Mouse (Mus musculus) central nervous system, embryonic 18 days (tissue): Measurements from ENCODE around the gene Trip4. TPM values are rescaled to one million over a fixed set of nuclear protein-coding genes. Genes with fewer than 3 reads are reported as not detected.

Source experiments
- polyA plus RNA-seq: library from polyadenylated mRNA; depleted of rRNA; stranded (reverse); fragments of >200 nt; gene quantifications from 2 replicates; pipeline ENCODE4 v1.2.3, GENCODE M21; 2012; rRNA removed

Trip4 gene
- polyA plus RNA-seq: 22.6 and 25.4 TPM in 2 replicates

DNA sequence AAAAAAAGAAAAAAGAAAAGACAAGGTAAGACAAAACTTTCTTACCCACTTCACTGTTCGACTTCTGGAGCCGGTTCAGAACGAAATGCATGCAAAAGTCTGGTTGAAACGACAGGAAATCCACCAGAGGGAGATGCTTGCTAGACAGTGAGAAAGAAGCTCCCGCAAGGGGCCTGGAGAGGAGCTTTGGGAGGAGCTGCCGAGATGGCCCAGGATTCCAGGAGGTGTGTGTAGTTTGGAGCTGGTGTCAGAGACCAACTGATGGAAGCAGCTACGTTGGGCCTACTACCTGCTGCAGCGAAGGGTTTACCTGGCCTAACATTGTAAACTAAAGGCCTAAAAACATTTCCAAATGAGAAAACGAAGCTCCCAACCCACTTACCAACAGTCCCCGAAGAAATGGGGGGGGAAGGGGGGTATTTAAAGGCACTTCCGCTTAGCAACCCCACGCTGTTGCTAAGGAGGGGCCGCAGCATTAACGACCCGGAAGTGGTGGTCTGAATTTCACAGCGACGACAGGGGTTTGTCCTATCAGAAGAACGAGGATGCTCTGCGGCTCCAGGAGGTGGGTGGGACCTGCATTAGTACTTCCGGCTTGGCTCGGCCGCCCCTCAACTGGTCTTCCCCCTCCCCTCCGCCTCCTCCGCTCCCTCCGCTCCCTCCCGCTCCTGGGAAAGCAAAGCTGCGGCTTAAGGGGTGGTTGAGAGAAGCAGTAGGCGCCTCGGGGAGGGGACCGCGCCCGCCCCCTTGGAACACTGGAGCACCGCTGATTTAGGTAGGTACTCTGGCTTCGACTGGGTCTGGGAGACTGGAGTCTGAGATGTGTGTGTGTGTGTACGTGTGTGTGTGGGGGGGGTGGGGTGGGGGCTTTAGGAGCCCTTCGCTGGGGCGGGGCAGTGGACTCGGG, at the start of gene Trip4, which contains the start of gene Csnk1g1:
Trip4 (minus strand) TSS at position 401 of the 907 bp plus-strand sequence.
Csnk1g1 (plus strand) TSS at position 531 of the 907 bp plus-strand sequence.

DNA sequence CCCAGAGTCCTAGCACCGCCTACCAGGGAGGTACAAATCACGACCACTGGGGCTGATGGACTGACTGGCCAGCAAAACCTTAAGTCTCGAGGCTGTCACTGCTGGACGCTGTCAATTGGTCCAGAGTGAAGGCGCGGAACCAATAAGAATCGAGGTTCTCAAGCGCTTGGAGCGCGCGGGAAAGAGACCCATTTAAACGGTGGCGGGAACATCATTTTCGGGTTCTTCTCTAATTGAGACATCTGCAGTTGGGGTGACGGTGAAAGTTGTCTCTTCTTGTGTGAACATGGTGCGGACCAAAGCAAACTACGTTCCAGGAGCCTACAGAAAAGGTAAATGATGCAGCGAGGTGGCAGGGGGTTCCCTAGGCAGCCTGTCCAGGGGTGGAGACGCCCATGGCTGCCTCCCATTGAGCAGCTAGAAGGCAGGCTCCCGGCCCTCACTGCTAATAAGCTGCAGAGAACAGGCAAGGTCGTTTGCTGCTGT, 18.4 kb downstream of the Trip4 start, which contains the start of gene Pclaf:
Pclaf (plus strand) TSS at position 95 of the 486 bp plus-strand sequence.

DNA sequence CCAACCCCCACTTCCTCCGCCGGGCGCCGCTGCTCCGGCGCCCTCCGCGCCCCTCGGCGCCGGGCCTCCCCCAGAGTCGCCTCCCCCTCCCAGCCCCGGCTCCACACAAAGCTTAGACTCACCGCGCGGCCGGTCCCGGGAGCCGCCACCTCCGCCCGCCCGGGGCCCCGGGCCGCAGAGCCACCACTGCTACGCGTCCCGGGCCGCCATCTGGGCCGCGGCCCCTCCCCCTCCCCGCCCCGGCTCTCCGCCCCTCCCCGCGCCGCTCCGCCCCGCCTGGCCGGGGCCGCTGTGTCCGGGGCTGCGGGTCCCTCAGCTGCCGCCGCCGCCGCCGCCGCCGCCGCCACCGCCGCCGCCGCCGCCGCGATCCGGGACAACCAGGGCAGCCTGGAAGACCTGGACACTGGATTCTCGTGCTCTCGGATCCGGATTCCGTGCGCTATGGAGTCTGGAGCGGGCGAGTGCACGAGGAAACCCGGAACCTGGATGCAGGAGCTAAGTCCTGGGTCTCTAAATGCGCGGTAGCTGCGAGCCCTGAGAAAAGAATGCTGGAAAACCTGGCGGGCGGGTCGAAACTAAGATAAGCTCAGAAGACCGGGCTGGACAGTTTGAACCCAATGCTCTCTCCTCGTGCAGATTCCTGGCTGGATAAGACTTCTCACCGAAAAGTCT, 81.1 kb downstream of the Trip4 start, which contains the start of gene Zfp609:
Zfp609 (minus strand) TSS at position 221 of the 672 bp plus-strand sequence.

Other genes starting within 250 kb of the Trip4 start
- 228 and 229 TPM in 2 replicates for gene Oaz2, start 240.8 kb downstream of the Trip4 start, polyA plus RNA-seq
- gene Zfp609, start 81.2 kb downstream of the Trip4 start, polyA plus RNA-seq: 14.9 and 19.7 TPM in 2 replicates
- 16.1 and 17.6 TPM in 2 replicates for gene Pclaf, start 18.6 kb downstream of the Trip4 start, polyA plus RNA-seq
- 22.3 and 23.5 TPM in 2 replicates for gene Csnk1g1, start 130 bp upstream of the Trip4 start, polyA plus RNA-seq
- 360 and 417 TPM in 2 replicates for gene Ppib, start 151.4 kb upstream of the Trip4 start, polyA plus RNA-seq
- gene Snx22, start 160.9 kb upstream of the Trip4 start, polyA plus RNA-seq: 9.9 and 10.0 TPM in 2 replicates
- 83.5 and 86.2 TPM in 2 replicates for gene Snx1, start 217.8 kb upstream of the Trip4 start, polyA plus RNA-seq
- 30.1 and 31.1 TPM in 2 replicates for gene Ciao2a, start 217.8 kb upstream of the Trip4 start, polyA plus RNA-seq
- gene Dapk2, start 249.4 kb upstream of the Trip4 start, polyA plus RNA-seq: 0.88 and 1.9 TPM in 2 replicates